Mouse (Mus musculus) neural tube, embryonic 11.5 days (tissue): Measurements from ENCODE around the gene Spef1. TPM values are rescaled to one million over a fixed set of nuclear protein-coding genes. Genes with fewer than 3 reads are reported as not detected.
A peak's percentile ranks its signal among the peaks of the same experiment; 100 is the strongest.

Source experiments
- ATAC-seq: fragments of 200-750 bp; cut with Nextera tagmentation; 2 replicates; pipeline ENCODE4 v1.8.0; 2017; ENCODE audit warnings: moderate number of reproducible peaks, mild to moderate bottlenecking, moderate TSS enrichment, moderate library complexity; ENCODE audit not compliant: insufficient read depth, low FRiP score, low TSS enrichment
- DNase-seq: peaks from one replicate; pipeline ENCODE4 v3.0.0-alpha.2; 2015; ENCODE audit warnings: low spot score
- H3K27ac ChIP-seq: fragments of 300-500 bp; sonication (generic); 2 replicates; pipeline ENCODE4 v1.5.1; 2014; ENCODE audit warnings: low read depth, mild to moderate bottlenecking, low read length
- H3K27me3 ChIP-seq: fragments of 300-500 bp; sonication (generic); 2 replicates; pipeline ENCODE4 v1.6.1; 2014; ENCODE audit warnings: mild to moderate bottlenecking, low read length, mixed read lengths; ENCODE audit not compliant: control insufficient read depth, insufficient read depth
- H3K36me3 ChIP-seq: fragments of 300-500 bp; sonication (generic); 2 replicates; pipeline ENCODE4 v1.6.1; 2014; ENCODE audit warnings: mild to moderate bottlenecking, low read length, moderate library complexity, mixed read lengths; ENCODE audit not compliant: control insufficient read depth, insufficient read depth
- H3K4me1 ChIP-seq: fragments of 300-500 bp; sonication (generic); 2 replicates; pipeline ENCODE4 v1.6.1; 2014; ENCODE audit warnings: low read length, mixed read lengths; ENCODE audit not compliant: control insufficient read depth, insufficient read depth
- H3K4me2 ChIP-seq: fragments of 300-500 bp; sonication (generic); 2 replicates; pipeline ENCODE4 v1.6.1; 2014; ENCODE audit warnings: low read depth, mild to moderate bottlenecking, moderate library complexity
- H3K4me3 ChIP-seq: fragments of 300-500 bp; sonication (generic); 2 replicates; pipeline ENCODE4 v1.5.1; 2014; ENCODE audit warnings: low read depth, low read length
- H3K9ac ChIP-seq: fragments of 300-500 bp; sonication (generic); 2 replicates; pipeline ENCODE4 v1.6.1; 2014; ENCODE audit warnings: mild to moderate bottlenecking, low read length
- H3K9me3 ChIP-seq: fragments of 300-500 bp; sonication (generic); 2 replicates; pipeline ENCODE4 v1.6.1; 2016; ENCODE audit warnings: low read length; ENCODE audit not compliant: control insufficient read depth
- WGBS: fragments of 180-500 bp; shearing (Covaris S2); extraction: QIAGEN DNeasy Blood & Tissue Kit; methylation state at CpG from one replicate; pipeline ENCODE4 v1.1.7; 2014; 5-methylcytosine and 5-hydroxymethylcytosine counted together
- polyA plus RNA-seq: library from polyadenylated mRNA; unstranded; fragments of >200 nt; fragmentation: Nextera tagmentation; extraction: Ambion mirVana; gene quantifications from 2 replicates; pipeline ENCODE4 v1.2.1, GENCODE M21; 2014

Gene Spef1
- polyA plus RNA-seq, 1 experiment from 2014 or later, result 6.0 TPM

- no peaks in the 10 kb centered on the region for H3K27me3 ChIP-seq
- 62% methylated on average over 1 of the region's 1 CpGs for WGBS
- H3K9me3 ChIP-seq, result no peaks in the 10 kb centered on the region
- no peak overlapping the region for H3K4me3 ChIP-seq
- DNase-seq (no peak), ATAC-seq (no peak)
- H3K9ac ChIP-seq, result no peak overlapping the region
- H3K4me1 ChIP-seq, result no peaks in the 10 kb centered on the region
- no peak overlapping the region for H3K27ac ChIP-seq
- H3K36me3 ChIP-seq, result no peaks in the 10 kb centered on the region
- H3K4me2 ChIP-seq, result no peak overlapping the region
These were observed 36.5 kb upstream of the Spef1 start for GRCm38 (mm10) chr2:131223569-131223968.

- no peak for ATAC-seq
- WGBS, result 67% methylated on average over 5 of the region's 5 CpGs
These were observed 35.5 kb upstream of the Spef1 start for GRCm38 (mm10) chr2:131222562-131222961.

GRCm38 (mm10) chr2:131221853-131222515 lies 34.9 kb upstream of the Spef1 start:
- WGBS, result 84% methylated on average over 3 of the region's 3 CpGs
- H3K4me3 ChIP-seq, result no peak overlapping the region
- no peaks in the 10 kb centered on the region for H3K4me1 ChIP-seq
- DNase-seq (no peak), ATAC-seq (no peak)
- H3K27me3 ChIP-seq, result no peaks in the 10 kb centered on the region
- H3K9ac ChIP-seq, result no peak overlapping the region
- H3K4me2 ChIP-seq, result no peak overlapping the region
- no peaks in the 10 kb centered on the region for H3K36me3 ChIP-seq
- no peak overlapping the region for H3K27ac ChIP-seq
- no peaks in the 10 kb centered on the region for H3K9me3 ChIP-seq

More at GRCm38 (mm10) chr2:131222562-131222961, 35.5 kb upstream of the Spef1 start:
- Histone ChIP-seq H3K27ac (no peak overlapping the region), H3K4me3 (no peak overlapping the region), H3K4me1 (no peaks in the 10 kb centered on the region), H3K4me2 (no peak overlapping the region), H3K9me3 (no peaks in the 10 kb centered on the region), H3K9ac (no peak overlapping the region), H3K36me3 (no peaks in the 10 kb centered on the region), H3K27me3 (no peaks in the 10 kb centered on the region)
- DNase-seq, result no peak

GRCm38 (mm10) chr2:131220030-131220429 lies 32.9 kb upstream of the Spef1 start:
- Histone ChIP-seq H3K9me3 (no peaks in the 10 kb centered on the region), H3K4me3 (no peak overlapping the region), H3K36me3 (no peaks in the 10 kb centered on the region), H3K27ac (no peak overlapping the region), H3K27me3 (no peaks in the 10 kb centered on the region), H3K4me1 (no peaks in the 10 kb centered on the region), H3K4me2 (no peak overlapping the region), H3K9ac (no peak overlapping the region)
- no peak for DNase-seq
- no peak for ATAC-seq
- WGBS, result 83% methylated on average over 4 of the region's 4 CpGs

- no peak overlapping the region for H3K9ac ChIP-seq
- no peaks in the 10 kb centered on the region for H3K9me3 ChIP-seq
- no peaks in the 10 kb centered on the region for H3K27me3 ChIP-seq
- no peak overlapping the region for H3K27ac ChIP-seq
- no peaks in the 10 kb centered on the region; the same call in 1 of the 2 replicates for H3K36me3 ChIP-seq
- H3K4me3 ChIP-seq, result no peak overlapping the region
- ATAC-seq (no peak), DNase-seq (no peak)
- 87% methylated on average over 7 of the region's 7 CpGs for WGBS
- H3K4me1 ChIP-seq, result no peaks in the 10 kb centered on the region; the same call in 1 of the 2 replicates
- H3K4me2 ChIP-seq, result no peak overlapping the region
These were observed 29.1 kb upstream of the Spef1 start for GRCm38 (mm10) chr2:131215941-131216858.

- ATAC-seq (no peak), DNase-seq (no peak)
- H3K9me3 ChIP-seq, result no peaks in the 10 kb centered on the region
- no peak overlapping the region for H3K9ac ChIP-seq
- H3K4me1 ChIP-seq, result peaks cover 5% of the 10 kb centered on the region; the same call in 1 of the 2 replicates
- H3K4me2 ChIP-seq, result no peak overlapping the region
- H3K27me3 ChIP-seq, result no peaks in the 10 kb centered on the region
- 87% methylated on average over 7 of the region's 7 CpGs for WGBS
- no peak overlapping the region for H3K27ac ChIP-seq
- H3K4me3 ChIP-seq, result no peak overlapping the region
- no peaks in the 10 kb centered on the region; the same call in 1 of the 2 replicates for H3K36me3 ChIP-seq
These were observed 26.7 kb upstream of the Spef1 start for GRCm38 (mm10) chr2:131213773-131214172.

- Histone ChIP-seq H3K4me2 (peak overlapping the region; percentile 67), H3K27ac (no peak overlapping the region), H3K4me3 (peak overlapping the region; percentile 57), H3K4me1 (peaks cover 5% of the 10 kb centered on the region; the same call in 1 of the 2 replicates), H3K9ac (peak overlapping the region; percentile 73), H3K36me3 (no peaks in the 10 kb centered on the region; the same call in 1 of the 2 replicates), H3K9me3 (no peaks in the 10 kb centered on the region), H3K27me3 (no peaks in the 10 kb centered on the region)
- ATAC-seq (no peak), DNase-seq (no peak)
- 80% methylated on average over 9 of the region's 9 CpGs for WGBS
These were observed 24.0 kb upstream of the Spef1 start for GRCm38 (mm10) chr2:131211026-131211615.

GRCm38 (mm10) chr2:131209969-131210792 lies 23.1 kb upstream of the Spef1 start:
- Histone ChIP-seq H3K27ac (peak overlapping the region; percentile 85), H3K9me3 (no peaks in the 10 kb centered on the region), H3K4me3 (peak overlapping the region; percentile 57), H3K4me2 (peak overlapping the region; percentile 67), H3K36me3 (no peaks in the 10 kb centered on the region; the same call in 1 of the 2 replicates), H3K9ac (peak overlapping the region; percentile 73), H3K4me1 (peaks cover 5% of the 10 kb centered on the region; the same call in 1 of the 2 replicates), H3K27me3 (no peaks in the 10 kb centered on the region)
- WGBS, result 2% methylated on average over 50 of the region's 50 CpGs
- ATAC-seq (peak; percentile 96), DNase-seq (peak; percentile 96)
